Mouse (Mus musculus) intestine, postnatal 0 days (tissue): ENCODE measurements at regions not wholly inside any gene's neighbourhood (a gene's known extent, or its start where the extent isn't known, plus 50 kb on each side); places are given as distances from the start of the nearest gene placed in this dataset.

ENCODE experiments used
- ATAC-seq: fragments of 200-750 bp; cut with Nextera tagmentation; 2 replicates; pipeline ENCODE4 v1.8.0; 2017; ENCODE audit warnings: mild to moderate bottlenecking, moderate TSS enrichment, moderate library complexity
- H3K27ac ChIP-seq: fragments of 300-500 bp; sonication (generic); 2 replicates; pipeline ENCODE4 v1.5.1; 2014; ENCODE audit warnings: mild to moderate bottlenecking, low read depth, low read length, moderate library complexity
- H3K27me3 ChIP-seq: fragments of 300-500 bp; sonication (generic); replicated peaks from 2 replicates; pipeline ENCODE4 v1.6.1; 2014; ENCODE audit warnings: low read length, mixed read lengths; ENCODE audit not compliant: control insufficient read depth, insufficient read depth
- H3K36me3 ChIP-seq: fragments of 300-500 bp; sonication (generic); 2 replicates; pipeline ENCODE4 v1.6.1; 2014; ENCODE audit warnings: mild to moderate bottlenecking, moderate library complexity; ENCODE audit not compliant: control insufficient read depth, insufficient read depth
- H3K4me1 ChIP-seq: fragments of 300-500 bp; sonication (generic); replicated peaks from 2 replicates; pipeline ENCODE4 v1.6.1; 2014; ENCODE audit warnings: antibody characterized with exemption, low read length, mixed read lengths; ENCODE audit not compliant: control insufficient read depth, insufficient read depth
- H3K4me2 ChIP-seq: fragments of 300-500 bp; sonication (generic); replicated peaks from 2 replicates; pipeline ENCODE4 v1.6.1; 2014; ENCODE audit warnings: low read depth, mild to moderate bottlenecking, moderate library complexity
- H3K4me3 ChIP-seq: fragments of 300-500 bp; sonication (generic); 2 replicates; pipeline ENCODE4 v1.5.1; 2014; ENCODE audit warnings: low read depth, low read length
- H3K9ac ChIP-seq: fragments of 300-500 bp; sonication (generic); 2 replicates; pipeline ENCODE4 v1.6.1; 2014; ENCODE audit warnings: mild to moderate bottlenecking, low read depth, low read length
- H3K9me3 ChIP-seq: fragments of 300-500 bp; sonication (generic); 2 replicates; pipeline ENCODE4 v1.6.1; 2016; ENCODE audit warnings: mixed run types; ENCODE audit not compliant: control insufficient read depth
- CTCF ChIP-seq: sonication (generic); IDR thresholded peaks from 2 replicates; pipeline ENCODE4 v1.5.1; 2016; ENCODE audit warnings: low read depth, mild to moderate bottlenecking, control low read depth, antibody characterized with exemption, moderate library complexity
- WGBS: fragments of 180-500 bp; shearing (Covaris S2); extraction: QIAGEN DNeasy Blood & Tissue Kit; methylation state at CpG from one replicate; pipeline ENCODE4 v1.1.7; 2014; 5-methylcytosine and 5-hydroxymethylcytosine counted together

DNA sequence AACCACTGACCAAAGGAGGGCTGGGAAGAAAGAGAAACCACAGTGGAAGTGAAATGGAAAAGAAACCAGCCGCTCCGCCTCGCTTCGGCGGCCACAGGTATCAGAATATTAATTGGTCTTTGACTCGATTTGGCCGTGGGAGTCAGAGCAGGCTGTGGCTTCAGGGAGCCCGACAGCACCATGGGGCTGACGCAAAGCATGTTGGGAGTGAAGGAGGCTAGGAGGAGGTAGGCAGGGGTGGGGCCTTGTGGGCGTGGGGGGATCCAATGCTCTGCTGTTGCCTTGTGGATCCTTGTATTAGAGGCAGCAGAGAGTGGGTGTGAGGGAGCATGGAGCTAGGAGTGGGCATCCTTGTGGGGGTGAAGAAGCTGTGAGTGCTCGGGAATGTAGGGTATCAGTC, 69.0 kb upstream of the Runx3 start:
- no peak for TF ChIP-seq CTCF
- ATAC-seq = no peak
- WGBS = 77% methylated on average over 11 of the region's 11 CpGs
- H3K4me2 ChIP-seq = no peak overlapping the region
- H3K9me3 ChIP-seq = no peaks in the 10 kb centered on the region
- H3K27me3 ChIP-seq = no peaks in the 10 kb centered on the region
- no peaks in the 10 kb centered on the region for H3K4me1 ChIP-seq
- H3K4me3 ChIP-seq = no peak overlapping the region
- H3K9ac ChIP-seq = no peak overlapping the region
- no peaks in the 10 kb centered on the region for H3K36me3 ChIP-seq
- H3K27ac ChIP-seq = no peak overlapping the region

DNA sequence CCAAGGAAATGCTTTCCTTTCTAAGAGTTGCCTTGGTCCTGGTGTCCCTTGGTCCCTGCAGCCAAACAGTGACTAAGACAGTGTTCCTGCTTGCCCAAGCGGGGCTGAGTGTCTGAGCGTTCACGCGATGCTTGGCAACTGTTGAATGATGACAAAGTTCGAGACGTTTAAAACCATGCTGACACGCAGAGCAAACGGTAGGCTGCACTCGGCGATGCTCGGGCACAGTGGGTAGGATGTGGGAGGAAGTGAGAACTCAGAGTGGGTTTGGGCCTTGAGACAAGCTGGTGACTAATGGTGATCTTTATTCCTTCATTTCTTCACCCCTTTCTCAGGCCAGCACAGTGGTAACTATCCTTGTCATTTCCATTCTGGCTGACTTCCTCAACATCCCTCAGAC, 66.9 kb upstream of the Runx3 start:
- 91% methylated on average over 11 of the region's 11 CpGs for WGBS
- Histone ChIP-seq H3K9ac (no peak overlapping the region), H3K27ac (no peak overlapping the region), H3K4me1 (no peaks in the 10 kb centered on the region), H3K9me3 (no peaks in the 10 kb centered on the region), H3K4me2 (no peak overlapping the region), H3K4me3 (no peak overlapping the region), H3K27me3 (no peaks in the 10 kb centered on the region), H3K36me3 (no peaks in the 10 kb centered on the region)
- TF ChIP-seq CTCF = no peak
- ATAC-seq = no peak

DNA sequence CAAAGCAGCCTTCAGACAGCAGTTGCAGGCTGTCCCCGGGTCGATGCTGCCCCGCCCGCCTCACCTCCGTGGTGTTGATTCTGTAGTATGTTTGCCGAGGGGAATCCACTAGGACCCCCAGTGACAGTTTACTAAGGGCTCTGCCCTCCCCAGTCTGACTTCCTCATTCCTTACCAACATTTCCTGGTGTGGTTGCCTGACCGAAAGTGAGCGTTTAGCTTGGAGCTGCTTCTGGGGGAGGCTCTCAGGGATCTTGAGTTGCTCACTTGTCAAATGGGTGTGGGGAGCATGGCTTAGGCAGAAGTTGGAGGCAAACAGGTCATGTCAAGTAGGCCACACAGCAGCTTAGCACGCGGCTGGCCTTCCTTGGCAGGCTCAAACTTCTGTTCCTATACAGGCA, 66.1 kb upstream of the Runx3 start:
- no peaks in the 10 kb centered on the region for H3K9me3 ChIP-seq
- H3K4me2 ChIP-seq = no peak overlapping the region
- WGBS = 39% methylated on average over 10 of the region's 10 CpGs
- H3K4me1 ChIP-seq = no peaks in the 10 kb centered on the region
- no peak overlapping the region for H3K27ac ChIP-seq
- no peak overlapping the region for H3K9ac ChIP-seq
- H3K4me3 ChIP-seq = no peak overlapping the region
- no peak for TF ChIP-seq CTCF
- no peaks in the 10 kb centered on the region for H3K36me3 ChIP-seq
- ATAC-seq = no peak
- H3K27me3 ChIP-seq = no peaks in the 10 kb centered on the region

DNA sequence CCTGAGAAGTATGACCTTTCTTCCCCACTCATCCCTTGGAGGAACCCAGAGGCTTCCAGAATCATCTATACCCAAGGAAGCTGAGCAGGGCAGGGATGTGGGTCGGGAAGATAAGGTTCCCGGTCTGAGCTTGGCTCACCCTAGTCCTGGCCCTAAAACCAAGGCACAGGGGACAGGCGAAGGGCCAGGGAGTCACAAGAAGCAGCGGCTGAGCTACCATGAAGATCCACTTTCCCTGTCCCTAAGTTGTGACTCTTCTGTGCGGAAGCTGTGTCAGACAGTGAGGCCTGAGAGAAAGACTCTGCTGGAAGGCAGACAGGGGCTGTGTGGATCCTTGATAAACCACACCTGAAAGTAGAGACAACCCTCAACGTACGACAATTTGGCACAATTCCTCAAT, 64.1 kb upstream of the Runx3 start:
- ATAC-seq = no peak
- no peak overlapping the region for H3K27ac ChIP-seq
- no peaks in the 10 kb centered on the region for H3K27me3 ChIP-seq
- H3K9ac ChIP-seq = no peak overlapping the region
- 92% methylated on average over 7 of the region's 7 CpGs for WGBS
- TF ChIP-seq CTCF = no peak
- H3K9me3 ChIP-seq = no peaks in the 10 kb centered on the region
- no peak overlapping the region for H3K4me3 ChIP-seq
- no peaks in the 10 kb centered on the region for H3K36me3 ChIP-seq
- no peaks in the 10 kb centered on the region for H3K4me1 ChIP-seq
- no peak overlapping the region for H3K4me2 ChIP-seq

DNA sequence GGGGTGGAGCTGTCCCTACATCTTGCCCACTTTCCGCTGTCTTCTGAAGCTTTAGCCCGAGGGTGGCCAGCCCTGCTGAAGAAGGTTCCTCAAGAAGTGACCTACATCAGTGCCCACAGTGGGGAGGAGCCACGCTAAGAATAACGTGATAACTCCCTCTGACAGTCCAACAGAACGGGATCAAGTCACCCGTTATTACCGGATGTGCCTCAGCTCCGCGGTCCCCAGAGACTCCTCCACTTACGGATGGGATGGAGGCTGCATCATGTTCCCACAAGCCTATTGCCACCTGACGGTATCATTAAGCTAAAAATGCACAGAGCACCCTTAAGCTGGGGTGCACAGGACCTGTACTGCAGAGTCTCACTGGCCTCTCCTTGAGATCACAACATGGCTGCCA, 63.2 kb upstream of the Runx3 start:
- TF ChIP-seq CTCF = no peak
- WGBS = 87% methylated on average over 11 of the region's 11 CpGs

DNA sequence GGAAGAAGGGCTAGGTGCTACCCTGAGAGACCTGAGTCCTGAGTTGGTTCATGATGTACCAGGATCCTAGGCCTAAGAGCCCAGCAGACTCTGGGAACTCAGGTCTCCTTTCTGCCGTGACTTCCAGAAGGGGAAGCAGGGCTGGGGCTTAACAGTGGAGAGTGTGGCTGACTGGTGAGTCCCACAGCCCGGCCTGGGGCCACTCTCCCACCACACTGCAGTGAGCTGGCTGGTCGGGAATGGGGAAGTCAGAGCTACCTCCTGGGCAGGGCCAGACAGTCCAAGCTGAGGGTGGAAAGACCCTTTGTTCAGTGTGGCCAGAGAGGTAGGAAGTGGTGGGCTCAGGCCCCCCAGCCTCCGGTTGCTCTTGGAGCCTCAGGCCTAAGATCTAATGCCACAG, 61.6 kb upstream of the Runx3 start:
- Histone ChIP-seq H3K4me1 (no peaks in the 10 kb centered on the region), H3K9me3 (no peaks in the 10 kb centered on the region), H3K27ac (no peak overlapping the region), H3K36me3 (no peaks in the 10 kb centered on the region), H3K4me3 (no peak overlapping the region), H3K9ac (no peak overlapping the region), H3K27me3 (no peaks in the 10 kb centered on the region), H3K4me2 (no peak overlapping the region)
- no peak for TF ChIP-seq CTCF
- 82% methylated on average over 4 of the region's 4 CpGs for WGBS
- ATAC-seq = no peak

More for the DNA sequence above, 63.2 kb upstream of the Runx3 start:
- Histone ChIP-seq H3K4me3 (no peak overlapping the region), H3K9ac (no peak overlapping the region), H3K9me3 (no peaks in the 10 kb centered on the region), H3K27ac (no peak overlapping the region), H3K27me3 (no peaks in the 10 kb centered on the region), H3K4me1 (no peaks in the 10 kb centered on the region), H3K36me3 (no peaks in the 10 kb centered on the region), H3K4me2 (no peak overlapping the region)
- no peak for ATAC-seq

DNA sequence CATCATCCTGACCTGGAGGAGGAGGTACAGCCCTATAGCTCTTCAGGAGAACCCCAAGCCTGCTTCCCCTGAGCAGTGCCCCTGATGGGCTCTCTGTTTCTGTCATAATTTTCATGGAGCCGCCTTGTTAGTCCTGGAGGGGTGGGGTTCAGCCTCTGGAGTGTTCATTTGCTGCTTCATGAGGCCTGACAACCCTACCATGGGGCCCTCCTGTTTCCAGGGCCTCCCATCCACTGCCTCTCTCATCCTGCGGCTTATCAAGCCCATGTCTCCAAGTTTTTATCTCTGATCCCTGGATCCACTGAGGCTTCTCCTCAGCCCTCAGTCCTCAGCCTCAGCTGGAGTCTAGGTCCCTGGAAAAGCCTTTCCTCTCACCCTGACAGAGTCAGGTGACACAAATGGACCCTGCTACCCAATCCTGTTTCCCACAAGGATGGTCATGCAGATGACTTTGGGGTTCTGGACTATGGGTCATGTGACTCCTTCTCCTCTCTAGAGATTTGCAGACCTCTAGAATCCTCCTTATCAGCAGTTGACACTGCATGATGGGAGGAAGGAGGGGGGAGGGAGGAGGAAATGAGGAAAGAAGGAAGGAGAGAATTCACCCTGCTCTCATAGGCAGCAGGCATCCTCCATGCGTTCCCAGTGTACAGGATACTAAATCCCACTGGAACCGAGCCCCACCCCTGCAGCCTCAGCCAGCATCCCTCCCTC, 59.3 kb upstream of the Runx3 start:
- Histone ChIP-seq H3K4me2 (no peak overlapping the region), H3K4me3 (no peak overlapping the region), H3K36me3 (no peaks in the 10 kb centered on the region), H3K9ac (no peak overlapping the region), H3K27me3 (no peaks in the 10 kb centered on the region), H3K9me3 (no peaks in the 10 kb centered on the region), H3K4me1 (no peaks in the 10 kb centered on the region), H3K27ac (no peak overlapping the region)
- TF ChIP-seq CTCF = no peak
- WGBS = 41% methylated on average over 4 of the region's 4 CpGs
- no peak for ATAC-seq
